Mouse (Mus musculus) left cerebral cortex, postnatal 25 days (tissue): ENCODE results near the gene Lyg2. TPM values are rescaled to one million over a fixed set of nuclear protein-coding genes. Genes with fewer than 3 reads are reported as not detected.

Experiments used
- DNase-seq, 2 experiments: peaks; one replicate each; pipeline ENCODE4 v3.0.0; 2022; ENCODE audit warnings: low spot score in 2 of 2, mixed read lengths in 1 of 2
- intact Hi-C: fragments of 180-260 bp; cut with DNase I; formaldehyde crosslinking; loops from one replicate; pipeline ENCODE4 v1.15.1; 2025
- total RNA-seq, 2 experiments: library from RNA; stranded (reverse); gene quantifications; 2 replicates each; pipeline ENCODE4 v1.2.3; 2021

Lyg2 gene
- total RNA-seq, 2 experiments from 2014 or later: not detected

DNA sequence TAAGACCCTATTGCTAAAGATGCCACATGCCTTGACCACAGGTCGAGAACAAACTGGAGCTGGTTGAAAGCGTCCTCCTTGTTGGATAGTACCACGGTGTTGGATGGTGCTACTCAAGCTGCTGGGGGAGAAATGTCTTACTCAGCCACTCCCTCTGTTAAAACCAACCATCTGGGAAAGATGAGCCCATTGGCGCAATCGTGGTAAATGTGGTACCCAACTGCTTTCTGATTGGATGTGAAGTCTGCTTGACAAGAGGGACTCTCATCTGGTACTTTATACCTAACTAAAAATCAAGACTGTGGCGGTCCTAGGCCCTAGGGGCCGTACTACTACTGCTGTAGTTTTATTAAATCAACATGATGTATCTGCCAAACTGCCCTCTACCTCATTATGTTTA lies 27.1 kb downstream of the Lyg2 start:
- intact Hi-C loops: no loop called here
- DNase-seq: no peak

DNA sequence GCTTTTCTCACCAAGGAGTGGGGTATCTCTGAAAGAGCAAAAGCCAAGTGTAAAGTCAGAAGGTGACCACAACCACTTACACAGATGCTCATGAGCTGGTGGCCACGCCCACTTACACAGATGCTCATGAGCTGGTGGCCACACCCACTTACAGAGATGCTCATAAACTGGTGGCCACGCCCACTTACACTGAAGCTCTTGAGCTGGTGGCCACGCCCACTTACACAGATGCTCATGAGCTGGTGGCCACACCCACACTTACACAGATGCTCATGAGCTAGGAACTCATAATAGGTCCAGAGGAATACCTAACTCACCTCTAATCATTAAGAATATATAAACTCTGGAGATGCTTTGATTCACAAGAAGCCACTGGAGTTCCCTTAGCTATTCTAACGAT lies 31.8 kb downstream of the Lyg2 start:
- intact Hi-C loops: no loop called here
- no peak for DNase-seq

DNA sequence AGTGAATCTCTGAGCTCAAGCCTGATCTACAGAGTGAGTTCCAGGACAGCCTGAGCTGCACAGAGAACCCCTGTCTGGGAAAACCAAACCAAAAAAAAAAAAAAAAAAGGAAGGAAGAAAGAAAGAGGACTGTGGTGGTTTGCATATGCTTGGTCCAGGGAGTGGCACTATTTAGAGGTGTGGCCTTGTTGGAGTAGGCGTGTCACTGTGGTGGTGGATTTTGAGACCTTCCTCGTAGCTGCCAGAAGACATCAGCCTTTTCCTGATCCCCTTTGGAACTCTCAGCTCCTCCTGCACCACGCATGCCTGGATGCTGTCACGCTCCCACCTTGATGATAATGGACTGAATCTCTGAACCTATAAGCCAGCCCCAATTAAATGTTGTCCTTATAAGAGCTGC lies 32.9 kb downstream of the Lyg2 start:
- intact Hi-C loops: no loop called here
- no peak for DNase-seq

- no peak for DNase-seq
- intact Hi-C loops: no loop called here
Measured at GRCm38 (mm10) chr1:37877736-37878460, 38.4 kb downstream of the Lyg2 start.

DNA sequence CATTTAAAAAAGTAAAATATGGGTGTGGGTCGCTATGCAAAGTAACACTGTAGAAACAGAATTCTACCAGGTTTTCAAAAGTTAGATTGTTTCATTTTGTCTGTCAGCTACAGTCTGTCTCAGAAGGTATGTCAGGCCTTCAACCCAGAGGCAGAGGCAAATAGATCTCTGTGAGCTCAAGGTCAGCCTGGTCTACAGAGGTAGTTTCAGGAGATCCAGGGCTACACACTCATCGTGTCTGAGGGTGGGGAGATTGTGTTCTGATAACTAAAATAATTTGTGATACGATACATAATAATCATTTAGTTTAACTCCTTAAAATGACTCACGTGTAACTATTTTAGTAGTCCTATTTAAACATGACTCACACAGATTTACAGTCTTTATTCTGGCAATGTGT lies 43.1 kb downstream of the Lyg2 start:
- intact Hi-C loops: no loop called here
- no peak for DNase-seq

DNA sequence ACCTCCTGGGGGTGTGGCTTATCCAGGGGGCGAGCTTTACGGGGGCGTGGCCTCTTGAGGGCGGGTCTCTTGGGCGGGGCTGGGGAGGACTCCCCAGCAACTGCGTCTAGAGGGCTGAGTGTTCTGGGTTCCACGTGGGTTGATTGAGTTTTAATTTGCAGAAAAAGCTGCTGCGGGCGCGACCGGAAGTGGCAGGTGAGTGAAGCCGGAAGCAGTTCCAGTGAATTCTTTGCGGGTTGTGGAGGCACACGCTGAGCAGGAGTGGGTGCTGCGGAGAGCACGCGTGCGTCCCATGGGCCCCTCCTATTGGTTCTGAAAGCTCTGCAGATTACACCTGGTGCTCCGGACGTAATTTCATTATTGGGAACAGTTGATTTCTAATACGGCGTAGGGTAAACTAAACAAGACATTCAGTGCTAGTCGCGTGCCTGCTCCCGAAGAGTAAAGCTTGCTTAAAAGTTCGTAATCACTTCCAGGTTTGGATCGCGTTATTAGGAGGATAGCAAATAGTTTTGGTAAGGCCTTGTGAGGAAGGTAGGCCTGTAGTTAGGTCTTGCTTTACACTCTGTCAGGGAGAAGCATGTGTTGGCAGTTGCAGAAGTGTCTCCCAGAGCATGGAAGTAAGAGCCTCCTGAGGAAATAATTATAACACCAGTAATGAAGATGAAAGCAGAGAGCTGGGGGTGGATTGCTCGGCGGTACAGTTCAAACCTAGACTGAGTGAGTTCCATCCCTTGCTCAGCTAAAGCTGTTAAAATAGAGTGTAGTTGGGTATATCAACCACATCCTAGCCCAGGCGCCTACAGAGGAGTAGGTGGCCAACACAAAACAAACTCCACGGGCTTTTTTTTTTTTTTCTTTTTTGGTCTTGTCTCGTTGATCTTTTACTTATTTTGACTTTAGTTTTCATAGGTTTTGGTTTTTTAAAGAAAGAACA lies 43.9 kb downstream of the Lyg2 start:
- DNase-seq: peak; percentile 83 to 89
- intact Hi-C loops: no loop called here

DNA sequence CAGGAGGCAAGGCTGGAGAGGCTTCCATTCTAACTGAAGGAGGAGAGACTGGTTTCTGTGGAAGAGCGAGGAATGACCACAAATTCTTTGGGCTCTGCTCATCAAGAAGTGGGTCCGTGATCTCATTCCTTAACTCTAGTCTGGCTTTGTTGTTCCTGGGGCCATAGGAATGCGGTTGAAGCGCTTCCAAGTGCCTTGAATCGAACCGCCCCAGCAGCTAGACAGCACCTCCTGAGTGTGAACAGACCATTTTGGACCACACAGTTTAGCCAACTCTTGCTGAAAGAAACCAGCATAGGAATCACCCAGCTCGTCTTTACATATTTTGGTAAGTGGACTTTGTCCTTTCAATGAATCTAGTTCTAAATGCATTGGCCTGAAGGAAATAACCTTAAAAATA lies 44.6 kb downstream of the Lyg2 start, which contains the start of gene Lipt1:
Gene Lipt1 (plus strand): TSS at position 35 of the 400 bp plus-strand sequence.
- no peak for DNase-seq
- intact Hi-C loops: no loop called here

- no peak for DNase-seq
- intact Hi-C loops: no loop called here
Measured at GRCm38 (mm10) chr1:37869362-37869761, 46.9 kb downstream of the Lyg2 start.

DNA sequence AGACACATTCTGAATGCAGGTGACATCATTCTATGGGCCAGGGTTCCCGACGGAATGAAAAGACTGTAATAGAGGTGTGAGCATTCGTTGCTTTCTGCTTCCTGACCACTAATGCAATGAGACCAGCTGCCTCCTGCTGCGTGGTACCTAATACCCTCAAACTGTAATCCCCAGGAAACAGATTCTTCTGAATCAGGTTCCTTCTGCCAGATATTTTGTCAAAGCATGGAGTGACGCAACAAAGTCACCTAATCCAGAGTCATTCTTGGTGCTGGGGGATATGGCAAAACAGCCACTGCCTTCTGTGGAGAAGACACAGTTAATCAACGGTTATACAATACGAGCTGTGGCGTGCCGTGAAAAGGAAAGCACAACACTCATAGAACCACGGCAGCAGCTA lies 47.7 kb downstream of the Lyg2 start:
- no peak for DNase-seq
- intact Hi-C loops: no loop called here

DNA sequence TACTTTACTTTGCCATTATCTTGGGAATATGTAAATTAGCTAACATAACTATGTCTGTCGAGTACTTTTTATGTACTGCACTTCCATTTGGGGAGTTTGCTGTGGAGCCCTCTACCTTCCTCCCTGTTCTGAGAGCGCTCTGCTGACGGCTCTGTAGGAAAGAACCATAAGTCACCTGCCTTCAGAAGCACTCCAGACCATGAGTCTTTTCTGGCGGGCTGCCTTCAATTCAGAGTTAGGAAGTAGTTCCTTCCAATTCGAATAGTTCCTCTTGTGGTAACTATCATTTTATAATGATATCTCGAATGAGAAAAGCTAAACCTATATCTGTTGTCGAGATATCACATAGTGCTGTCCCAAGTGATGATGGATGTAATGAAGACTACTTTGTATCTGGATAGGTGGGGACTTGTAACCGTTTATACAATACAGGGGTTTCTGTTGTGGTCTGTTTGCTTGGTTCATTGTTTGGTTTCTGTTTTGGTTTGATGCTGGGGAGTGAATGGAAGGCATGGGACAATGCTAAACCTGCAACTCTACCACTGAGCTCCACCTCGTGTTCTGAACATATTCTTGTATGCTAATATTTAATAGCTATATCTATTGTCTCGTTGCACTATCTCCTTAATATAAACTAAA lies 48.5 kb downstream of the Lyg2 start:
- intact Hi-C loops: no loop called here
- no peak for DNase-seq

DNA sequence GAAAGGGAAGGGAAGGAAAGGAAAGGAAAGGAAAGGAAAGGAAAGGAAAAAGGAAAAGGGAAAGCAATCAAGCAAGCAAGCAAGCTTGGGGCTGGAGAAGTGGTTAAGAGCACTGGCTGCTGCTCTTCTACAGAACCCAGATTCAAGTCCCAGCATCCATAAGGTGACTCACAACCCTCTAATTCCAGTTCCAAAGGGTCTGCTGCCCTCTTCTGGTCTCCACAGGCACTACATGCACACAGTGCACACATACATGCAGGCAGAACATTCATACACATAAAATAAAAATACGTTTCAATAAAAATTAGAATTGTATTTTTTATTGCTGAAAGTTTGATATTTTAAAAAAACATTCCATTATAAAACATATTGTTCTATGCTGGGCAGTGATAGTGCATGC lies 49.2 kb downstream of the Lyg2 start:
- intact Hi-C loops: no loop called here
- DNase-seq: peak in 1 of 2 experiments; percentile 35

DNA sequence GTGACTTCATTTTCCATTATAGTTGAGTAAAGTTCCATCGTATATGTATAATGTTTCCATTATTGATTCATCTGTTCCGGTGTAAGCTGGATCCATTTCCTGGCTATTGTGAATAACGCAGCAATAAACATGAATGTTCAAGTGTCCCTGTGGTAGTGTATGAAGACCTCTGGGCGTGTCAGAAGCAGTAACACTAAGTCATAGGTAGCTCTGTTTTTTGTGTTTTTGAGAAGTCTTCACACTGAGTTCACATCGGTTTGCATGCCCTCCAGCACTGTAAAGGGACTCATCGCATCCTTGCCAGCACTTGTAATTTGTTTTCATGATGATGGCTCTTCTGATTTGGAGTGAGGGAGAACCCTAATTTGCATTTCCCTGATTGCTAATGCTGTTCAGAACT lies 50.0 kb downstream of the Lyg2 start, which contains the start of gene Tsga10:
Gene Tsga10 (minus strand): TSS at position 144 of the 400 bp plus-strand sequence.
- no peak for DNase-seq
- intact Hi-C loops: no loop called here

GRCm38 (mm10) chr1:37865401-37866215 lies 50.7 kb downstream of the Lyg2 start:
- intact Hi-C loops: loop anchor here (2.0 kb wide), 1 partner anchor 187 kb away; no protein-coding TSS in a partner anchor
- peak in 1 of 2 experiments; percentile 13 for DNase-seq

DNA sequence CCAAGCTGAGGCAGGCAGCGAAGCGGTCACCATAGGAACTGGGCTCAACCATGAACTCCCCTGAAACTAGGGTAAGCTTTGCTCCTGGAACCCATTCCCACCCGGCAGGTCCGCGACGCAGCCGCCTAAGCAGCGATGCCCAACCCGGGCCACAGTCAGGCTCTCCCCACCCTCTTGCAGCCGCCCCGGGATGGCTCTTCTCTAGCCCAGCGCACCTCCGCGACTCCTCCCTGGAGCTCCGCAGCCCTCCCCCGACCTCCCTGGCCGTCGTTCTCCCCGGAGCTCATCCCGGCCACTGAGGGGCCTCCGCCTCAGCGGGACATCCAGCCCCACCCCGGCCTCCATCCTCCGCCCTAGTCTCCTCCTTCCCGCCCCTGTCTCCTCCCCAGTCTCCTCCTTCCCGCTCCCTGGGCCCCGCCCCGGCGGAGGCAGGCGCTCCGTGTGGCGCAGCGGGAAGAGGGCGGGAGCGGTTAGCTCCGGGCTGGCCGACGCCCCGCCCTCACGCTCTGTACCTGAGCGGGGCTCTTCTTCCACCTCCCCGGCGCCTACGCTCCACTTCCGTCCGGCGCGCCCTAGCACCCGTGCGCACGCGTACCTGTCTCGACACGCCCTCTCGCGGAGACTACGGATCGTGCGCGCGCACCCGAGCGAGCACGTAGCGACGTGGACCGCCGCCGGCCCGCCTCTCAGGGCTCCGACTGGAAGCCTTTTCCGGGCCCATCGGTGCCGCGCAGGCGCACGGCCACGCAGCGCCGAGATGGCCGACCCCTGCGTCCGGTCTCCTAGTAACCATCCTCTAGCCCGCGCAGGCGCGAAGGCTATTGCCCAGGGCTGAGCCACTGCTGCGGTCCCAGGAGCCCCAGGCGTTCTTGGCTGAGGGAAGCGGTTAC lies 51.5 kb downstream of the Lyg2 start:
- DNase-seq: peak; percentile 100
- intact Hi-C loops: loop anchor here (1.0 to 2.0 kb wide), 2 partner anchors 144 to 186 kb away; partner anchors contain the start of gene 2010300C02Rik
